Mouse (Mus musculus) kidney, embryonic 15.5 days (tissue): ENCODE data around the gene Egr2. TPM values are rescaled to one million over a fixed set of nuclear protein-coding genes. Genes with fewer than 3 reads are reported as not detected.

Experiments
- ATAC-seq: fragments of 200-750 bp; cut with Nextera tagmentation; replicated peaks from 2 replicates; pipeline ENCODE4 v1.8.0; 2017; ENCODE audit warnings: moderate TSS enrichment; ENCODE audit not compliant: low FRiP score
- H3K27ac ChIP-seq: fragments of 300-500 bp; sonication (generic); 2 replicates; pipeline ENCODE4 v1.5.1; 2015; ENCODE audit warnings: mild to moderate bottlenecking, inconsistent platforms
- H3K27me3 ChIP-seq: fragments of 300-500 bp; sonication (generic); 2 replicates; pipeline ENCODE4 v1.6.1; 2015; ENCODE audit warnings: inconsistent platforms
- H3K36me3 ChIP-seq: fragments of 300-500 bp; sonication (generic); 2 replicates; pipeline ENCODE4 v1.6.1; 2015; ENCODE audit warnings: inconsistent platforms
- H3K4me1 ChIP-seq: fragments of 300-500 bp; sonication (generic); 2 replicates; pipeline ENCODE4 v1.6.1; 2015; ENCODE audit warnings: inconsistent platforms
- H3K4me2 ChIP-seq: fragments of 300-500 bp; sonication (generic); 2 replicates; pipeline ENCODE4 v1.6.1; 2015; ENCODE audit warnings: moderate library complexity, mild to moderate bottlenecking, inconsistent platforms
- H3K4me3 ChIP-seq: fragments of 300-500 bp; sonication (generic); replicated peaks from 2 replicates; pipeline ENCODE4 v1.5.1; 2015; ENCODE audit warnings: mild to moderate bottlenecking, inconsistent platforms
- H3K9ac ChIP-seq: fragments of 300-500 bp; sonication (generic); 2 replicates; pipeline ENCODE4 v1.6.1; 2015; ENCODE audit warnings: mild to moderate bottlenecking, inconsistent platforms
- H3K9me3 ChIP-seq: fragments of 300-500 bp; sonication (generic); replicated peaks from 2 replicates; pipeline ENCODE4 v1.6.1; 2016; ENCODE audit warnings: inconsistent platforms
- WGBS: fragments of 180-500 bp; shearing (Covaris S2); methylation state at CpG from one replicate; pipeline ENCODE4 v1.1.7; 2015; ENCODE audit warnings: mixed read lengths; 5-methylcytosine and 5-hydroxymethylcytosine counted together
- polyA plus RNA-seq: library from polyadenylated mRNA; unstranded; fragments of >200 nt; fragmentation: Nextera tagmentation; extraction: Ambion mirVana; gene quantifications from 2 replicates; pipeline ENCODE4 v1.2.1, GENCODE M21; 2015

Gene Egr2
- polyA plus RNA-seq, 1 experiment from 2014 or later: 0.52 TPM

DNA sequence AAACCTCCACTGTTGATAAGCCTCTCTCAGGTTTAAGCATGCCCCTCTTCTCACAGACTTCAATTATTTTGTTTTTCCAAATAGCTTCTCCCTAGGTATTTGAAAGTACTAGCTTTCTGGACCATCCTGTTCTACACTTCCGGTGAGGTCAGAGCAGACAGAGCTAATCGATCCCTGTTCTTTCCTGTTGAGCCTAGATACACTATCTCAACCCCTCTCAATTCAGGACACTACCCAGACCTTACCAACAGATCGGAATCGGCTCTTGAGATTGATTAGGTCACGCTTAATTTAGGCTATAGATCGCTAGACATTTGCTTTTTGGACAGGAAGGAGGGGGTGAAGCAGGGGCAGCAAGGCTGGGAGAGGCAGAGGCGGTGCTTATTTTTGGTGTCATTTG is 22.4 kb upstream of the Egr2 start:
- Histone ChIP-seq H3K27me3 (no peaks in the 10 kb centered on the region), H3K36me3 (no peaks in the 10 kb centered on the region), H3K9ac (no peak overlapping the region), H3K4me1 (no peaks in the 10 kb centered on the region), H3K4me2 (no peak overlapping the region), H3K4me3 (no peak overlapping the region), H3K27ac (no peak overlapping the region), H3K9me3 (0 out of 2 replicates have a peak, but pooled peaks cover 2% of the 10 kb centered on the region)
- no peak for ATAC-seq
- 56% methylated on average over 7 of the region's 7 CpGs for WGBS

DNA sequence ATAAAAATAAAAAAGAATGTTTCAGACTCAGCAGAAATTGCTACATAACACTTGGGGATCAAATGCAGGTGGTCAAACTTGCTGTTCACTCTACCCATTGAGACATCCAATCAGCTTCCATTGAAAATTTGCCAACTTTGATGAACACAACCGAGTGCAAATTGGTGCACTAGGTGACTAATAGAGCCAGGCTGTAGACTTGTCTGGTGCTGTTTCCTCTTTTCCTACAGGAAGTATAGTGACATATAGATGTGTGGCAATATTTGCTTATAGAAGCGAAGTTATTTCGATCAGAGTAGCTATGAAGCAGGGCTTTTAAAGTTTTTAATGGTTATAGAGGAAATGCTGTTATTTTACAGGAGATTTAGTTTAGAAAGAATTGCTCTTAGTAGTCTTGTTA is 16.5 kb upstream of the Egr2 start:
- no peaks in the 10 kb centered on the region for H3K36me3 ChIP-seq
- H3K4me3 ChIP-seq: no peak overlapping the region
- WGBS: 93% methylated on average over 3 of the region's 3 CpGs
- H3K9me3 ChIP-seq: no peaks in the 10 kb centered on the region
- no peak overlapping the region for H3K4me2 ChIP-seq
- ATAC-seq: no peak
- H3K27ac ChIP-seq: no peak overlapping the region
- no peaks in the 10 kb centered on the region for H3K4me1 ChIP-seq
- H3K27me3 ChIP-seq: no peaks in the 10 kb centered on the region
- no peak overlapping the region for H3K9ac ChIP-seq

DNA sequence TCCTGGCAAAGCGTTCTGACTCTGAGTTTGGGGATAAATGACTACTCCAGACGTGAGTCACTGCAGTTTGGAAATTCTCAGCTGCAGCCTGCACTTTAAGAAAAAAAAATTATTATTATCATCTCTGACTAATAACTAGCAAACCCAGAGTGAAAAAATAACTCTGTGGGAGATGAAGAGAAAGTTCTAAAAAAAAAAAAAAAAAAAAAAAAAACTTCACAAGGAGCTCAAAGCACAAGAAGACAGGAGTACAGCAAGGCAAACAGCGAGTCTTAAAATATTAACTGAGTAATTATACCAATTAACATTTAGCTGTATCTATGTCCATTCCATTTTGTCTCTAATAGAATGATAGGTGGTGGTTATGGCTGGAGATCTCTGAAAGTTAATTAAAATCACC is 11.1 kb upstream of the Egr2 start:
- Histone ChIP-seq H3K4me1 (no peaks in the 10 kb centered on the region), H3K27ac (no peak overlapping the region), H3K36me3 (no peaks in the 10 kb centered on the region), H3K9ac (no peak overlapping the region), H3K4me3 (no peak overlapping the region), H3K4me2 (no peak overlapping the region), H3K27me3 (no peaks in the 10 kb centered on the region), H3K9me3 (no peaks in the 10 kb centered on the region)
- ATAC-seq: no peak
- WGBS: 77% methylated on average over 3 of the region's 3 CpGs

GRCm38 (mm10) chr10:67524694-67525093 is 10.6 kb upstream of the Egr2 start:
- Histone ChIP-seq H3K27me3 (0 out of 2 replicates have a peak, but pooled peaks cover 2% of the 10 kb centered on the region), H3K4me3 (no peak overlapping the region), H3K27ac (no peak overlapping the region), H3K9ac (no peak overlapping the region), H3K4me1 (no peaks in the 10 kb centered on the region), H3K9me3 (no peaks in the 10 kb centered on the region), H3K36me3 (no peaks in the 10 kb centered on the region), H3K4me2 (no peak overlapping the region)
- 76% methylated on average over 7 of the region's 7 CpGs for WGBS
- no peak for ATAC-seq

- Histone ChIP-seq H3K4me2 (no peak overlapping the region), H3K27me3 (peaks cover 15% of the 10 kb centered on the region; the same call in 1 of the 2 replicates), H3K9ac (no peak overlapping the region), H3K36me3 (no peaks in the 10 kb centered on the region), H3K9me3 (no peaks in the 10 kb centered on the region), H3K4me1 (no peaks in the 10 kb centered on the region), H3K4me3 (no peak overlapping the region), H3K27ac (no peak overlapping the region)
- no peak for ATAC-seq
- 75% methylated on average over 9 of the region's 9 CpGs for WGBS
Observed at GRCm38 (mm10) chr10:67526435-67526834, 8.8 kb upstream of the Egr2 start.

GRCm38 (mm10) chr10:67529769-67530168 is 5.5 kb upstream of the Egr2 start:
- no peaks in the 10 kb centered on the region for H3K9me3 ChIP-seq
- 78% methylated on average over 4 of the region's 4 CpGs for WGBS
- H3K4me1 ChIP-seq: no peaks in the 10 kb centered on the region
- no peak overlapping the region for H3K9ac ChIP-seq
- no peak overlapping the region for H3K4me3 ChIP-seq
- ATAC-seq: no peak
- no peak overlapping the region for H3K27ac ChIP-seq
- no peak overlapping the region for H3K4me2 ChIP-seq
- H3K36me3 ChIP-seq: no peaks in the 10 kb centered on the region
- peaks cover 48% of the 10 kb centered on the region for H3K27me3 ChIP-seq

DNA sequence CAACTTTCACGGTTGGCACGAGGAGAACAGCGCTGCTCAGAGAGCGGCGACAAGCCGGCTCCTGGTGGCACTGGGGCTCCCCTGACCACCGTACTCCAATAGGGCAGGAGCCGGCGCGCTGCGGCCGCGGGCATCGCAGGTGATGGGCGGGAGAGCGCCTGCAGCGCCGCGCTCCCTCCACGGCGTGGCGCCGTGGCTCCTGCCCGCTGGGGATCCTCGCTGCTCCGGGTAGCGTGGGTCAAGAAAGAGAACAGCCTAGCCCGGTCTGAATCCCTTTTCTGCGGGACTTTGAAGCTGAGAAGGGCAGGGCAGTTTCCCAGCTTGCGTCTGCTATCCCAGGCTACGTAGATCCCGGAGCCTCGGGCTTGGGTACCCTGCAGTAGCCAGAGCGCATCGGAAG is 697 bp downstream of the Egr2 start:
- Histone ChIP-seq H3K4me2 (peak overlapping the region; percentile 98), H3K27me3 (peaks cover 84% of the 10 kb centered on the region), H3K4me3 (peak overlapping the region; percentile 65), H3K4me1 (peaks cover 50% of the 10 kb centered on the region), H3K9me3 (no peaks in the 10 kb centered on the region), H3K27ac (no peak overlapping the region), H3K9ac (peak overlapping the region; percentile 30; the same call in 1 of the 2 replicates), H3K36me3 (no peaks in the 10 kb centered on the region)
- peak; percentile 43 for ATAC-seq
- under 1% methylated on average over 35 of the region's 35 CpGs for WGBS

DNA sequence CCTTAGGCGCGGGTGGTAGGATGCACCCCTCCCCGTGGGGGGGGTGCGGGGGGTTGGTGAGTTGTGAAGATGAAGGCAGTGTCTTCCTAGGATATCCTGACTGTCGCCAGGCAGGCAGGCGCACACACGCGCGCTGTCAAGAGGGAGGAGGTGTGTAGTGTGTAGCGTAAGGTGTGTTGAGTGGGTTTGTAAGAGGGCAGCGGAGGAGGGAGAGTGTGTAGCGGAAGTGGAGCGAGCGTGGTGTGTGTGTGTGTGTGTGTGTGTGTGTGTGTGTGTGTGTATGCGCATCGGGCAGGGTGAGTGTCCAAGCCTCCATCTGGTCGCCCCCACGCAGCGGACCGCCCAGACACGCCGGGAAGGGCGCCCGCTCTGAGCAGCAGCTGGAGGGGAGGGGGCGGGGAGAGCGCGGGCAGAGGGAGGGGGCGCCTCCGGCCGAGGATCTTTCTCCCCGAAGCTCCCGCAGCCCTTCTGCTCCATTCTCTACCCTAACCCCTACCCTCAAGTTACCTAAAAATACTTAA is 1.4 kb downstream of the Egr2 start:
- H3K4me1 ChIP-seq: peaks cover 52% of the 10 kb centered on the region
- under 1% methylated on average over 23 of the region's 32 CpGs for WGBS
- peak overlapping the region; percentile 30 for H3K9ac ChIP-seq
- H3K27ac ChIP-seq: peak overlapping the region; percentile 54
- H3K27me3 ChIP-seq: peaks cover 85% of the 10 kb centered on the region
- ATAC-seq: peak; percentile 42
- peak overlapping the region; percentile 98 for H3K4me2 ChIP-seq
- H3K9me3 ChIP-seq: no peaks in the 10 kb centered on the region
- peak overlapping the region; percentile 65 for H3K4me3 ChIP-seq
- no peaks in the 10 kb centered on the region for H3K36me3 ChIP-seq

DNA sequence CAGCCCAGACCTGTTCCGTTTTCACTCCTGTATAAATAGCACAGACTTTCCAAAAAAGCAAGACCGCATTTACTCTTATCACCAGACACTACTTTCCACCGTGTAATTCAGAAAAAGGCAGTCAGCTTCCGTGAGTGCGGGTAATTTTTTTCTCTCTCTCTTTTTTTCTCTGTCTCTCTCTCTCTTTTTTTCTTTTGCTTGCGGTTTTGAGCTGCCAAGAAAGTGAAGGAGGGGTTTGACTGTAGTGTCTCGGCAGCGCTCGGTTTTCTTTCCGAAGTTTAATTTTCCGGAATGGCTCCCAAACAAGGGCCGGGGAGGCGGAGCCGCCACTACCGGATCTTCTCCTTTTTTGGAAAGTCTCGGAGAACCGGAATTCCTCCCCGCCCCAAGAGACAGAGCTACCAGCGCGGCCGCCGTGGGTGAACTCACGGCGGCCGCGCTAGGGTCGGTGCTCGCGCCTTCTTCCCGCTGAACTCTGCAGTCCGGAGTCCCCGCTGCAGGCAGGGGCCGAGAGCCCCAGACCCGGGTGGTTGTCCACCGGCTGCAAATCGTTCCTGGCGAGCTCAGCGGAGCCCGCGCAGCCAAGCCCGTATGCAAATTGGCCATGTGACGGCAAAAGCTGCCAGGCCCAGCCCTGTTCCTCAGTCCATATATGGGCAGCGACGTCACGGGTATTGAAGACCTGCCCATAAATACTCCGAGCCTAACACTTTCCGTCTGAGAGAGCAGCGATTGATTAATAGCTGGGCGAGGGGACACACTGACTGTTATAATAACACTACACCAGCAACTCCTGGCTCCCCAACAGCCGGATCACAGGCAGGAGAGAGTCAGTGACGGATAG is 2.1 kb downstream of the Egr2 start:
- Histone ChIP-seq H3K36me3 (no peaks in the 10 kb centered on the region), H3K9ac (peak overlapping the region; percentile 46), H3K4me1 (peaks cover 52% of the 10 kb centered on the region), H3K4me2 (peak overlapping the region; percentile 98), H3K9me3 (no peaks in the 10 kb centered on the region), H3K27ac (peak overlapping the region; percentile 78), H3K4me3 (peak overlapping the region; percentile 65), H3K27me3 (peaks cover 86% of the 10 kb centered on the region)
- under 1% methylated on average over 51 of the region's 51 CpGs for WGBS
- peak; percentile 88 for ATAC-seq

GRCm38 (mm10) chr10:67538106-67538505 is 2.8 kb downstream of the Egr2 start:
- peaks cover 79% of the 10 kb centered on the region for H3K27me3 ChIP-seq
- no peaks in the 10 kb centered on the region for H3K9me3 ChIP-seq
- no peak overlapping the region for H3K27ac ChIP-seq
- peak overlapping the region; percentile 98 for H3K4me2 ChIP-seq
- H3K36me3 ChIP-seq: no peaks in the 10 kb centered on the region
- no peak for ATAC-seq
- peaks cover 52% of the 10 kb centered on the region for H3K4me1 ChIP-seq
- H3K4me3 ChIP-seq: peak overlapping the region; percentile 65
- 2% methylated on average over 19 of the region's 19 CpGs for WGBS
- no peak overlapping the region for H3K9ac ChIP-seq

DNA sequence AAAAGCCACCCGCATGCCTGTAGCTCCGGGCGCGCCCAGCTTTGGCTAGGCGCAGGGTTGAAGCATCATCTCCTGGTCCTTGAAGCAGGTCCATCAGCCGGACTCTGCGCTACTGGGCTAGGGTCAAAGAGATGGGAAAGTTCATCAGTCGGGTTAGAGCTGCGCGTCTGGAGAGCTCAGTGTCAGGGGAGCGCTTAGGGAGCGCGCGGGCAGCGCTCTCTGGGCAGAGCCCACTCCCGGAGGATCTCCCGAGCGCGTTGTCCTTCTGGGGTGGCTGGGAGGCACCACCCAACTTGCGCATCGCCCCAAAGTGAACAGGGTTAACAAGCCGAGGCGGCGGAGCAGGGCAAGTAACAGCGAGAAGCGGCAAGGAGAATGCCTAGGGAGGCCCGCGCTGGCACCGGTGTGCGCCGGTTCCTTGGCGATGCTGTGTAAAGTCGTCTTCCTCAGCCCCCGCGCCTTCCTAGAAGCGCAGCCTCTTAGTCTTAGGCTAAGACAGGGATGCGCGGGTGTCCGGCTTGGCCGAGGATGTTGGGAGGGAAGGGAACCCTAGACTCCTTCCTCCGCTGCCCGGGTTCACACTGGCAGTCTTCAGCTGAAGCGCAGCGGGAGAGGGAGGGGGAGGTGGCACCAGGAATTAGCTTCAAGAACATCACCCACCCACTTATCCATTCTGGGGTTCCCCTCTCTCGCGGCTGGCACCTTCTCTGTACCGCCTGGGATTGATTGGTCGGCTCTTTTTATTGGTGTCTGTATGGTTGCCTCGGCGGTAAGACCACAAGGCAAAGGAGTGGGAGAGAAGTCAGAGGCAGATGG is 3.5 kb downstream of the Egr2 start:
- peaks cover 52% of the 10 kb centered on the region for H3K4me1 ChIP-seq
- H3K4me2 ChIP-seq: peak overlapping the region; percentile 98
- H3K27ac ChIP-seq: no peak overlapping the region
- no peaks in the 10 kb centered on the region for H3K9me3 ChIP-seq
- no peak overlapping the region for H3K9ac ChIP-seq
- under 1% methylated on average over 50 of the region's 50 CpGs for WGBS
- H3K36me3 ChIP-seq: no peaks in the 10 kb centered on the region
- H3K27me3 ChIP-seq: peaks cover 72% of the 10 kb centered on the region
- ATAC-seq: no peak
- peak overlapping the region; percentile 65 for H3K4me3 ChIP-seq

- Histone ChIP-seq H3K9me3 (no peaks in the 10 kb centered on the region), H3K27ac (no peak overlapping the region), H3K4me1 (peaks cover 52% of the 10 kb centered on the region), H3K4me3 (peak overlapping the region; percentile 65), H3K27me3 (peaks cover 66% of the 10 kb centered on the region), H3K4me2 (peak overlapping the region; percentile 98), H3K9ac (no peak overlapping the region), H3K36me3 (peaks cover under 1% of the 10 kb centered on the region; the same call in 1 of the 2 replicates)
- no peak for ATAC-seq
- 43% methylated on average over 6 of the region's 6 CpGs for WGBS
Observed at GRCm38 (mm10) chr10:67539401-67539730, 4.1 kb downstream of the Egr2 start.
